Mouse (Mus musculus): Measurements from ENCODE around the gene Eno1. TPM values are rescaled to one million over a fixed set of nuclear protein-coding genes. Genes with fewer than 3 reads are reported as not detected.

Eno1 gene
- total and polyA plus RNA-seq, 3 experiments, result 254 to 5,492 (median 737) TPM

GRCm38 (mm10) chr4:150217935-150218334 lies 18.6 kb upstream of the Eno1 start (continued):
- peak; percentile 41 to 71 (median 50); a peak in 5 of 6 replicates for TF ChIP-seq CTCF (IDR thresholded peaks at IDR 0.05 in 2 of 3, conservative IDR thresholded peaks at IDR 0.05 in 1 of 3; ENCODE audit: control insufficient read depth in 1 of 3, insufficient read depth in 1 of 3, low read depth in 2 of 3, low read length in 3 of 3, poor library complexity in 1 of 3, severe bottlenecking in 1 of 3)
- TF ChIP-seq EP300 (IDR thresholded peaks at IDR 0.05; ENCODE audit: low read depth in 1 of 2, low read length in 2 of 2), result no peak
- no peak for TF ChIP-seq MEF2A (IDR thresholded peaks at IDR 0.05; ENCODE audit: extremely low read depth, insufficient replicate concordance, low read depth, low read length, poor library complexity, severe bottlenecking)
- TF ChIP-seq RAD21 (IDR thresholded peaks at IDR 0.05; ENCODE audit: low read depth, low read length), result peak; percentile 61
- TF ChIP-seq JUND (IDR thresholded peaks at IDR 0.05; ENCODE audit: low read depth, low read length), result no peak
- no peak for TF ChIP-seq TBP (IDR thresholded peaks at IDR 0.05; ENCODE audit: low read depth, low read length)
- no peak for TF ChIP-seq TCF12 (IDR thresholded peaks at IDR 0.05; ENCODE audit: low read depth, low read length)
- TF ChIP-seq SIN3A (IDR thresholded peaks at IDR 0.05; ENCODE audit: low read length), result peak; percentile 26; the same call in 1 of the 2 replicates

- Histone ChIP-seq H3K9ac (ENCODE audit: control insufficient read depth, low read depth, low read length, poor library complexity, severe bottlenecking) (peak overlapping the region; percentile 33; the same call in 1 of the 2 replicates), H3K9me3 (replicated peaks; ENCODE audit: insufficient read depth, low read length) (no peaks in the 10 kb centered on the region), H3K36me3 (ENCODE audit: control insufficient read depth in 1 of 2, insufficient read depth in 2 of 2, low read length in 2 of 2) (no peaks in the 10 kb centered on the region; a peak in 1 of 4 replicates), H3K4me1 (ENCODE audit: control insufficient read depth in 1 of 2, insufficient read depth in 2 of 2, low read length in 2 of 2) (peaks cover 0 to 8% of the 10 kb centered on the region in 2 experiments; a peak in 2 of 4 replicates), H3K27me3 (ENCODE audit: control insufficient read depth in 1 of 2, insufficient read depth in 2 of 2, low read length in 2 of 2) (no peaks in the 10 kb centered on the region), H3K79me2 (ENCODE audit: control insufficient read depth, insufficient read depth, low read length, poor library complexity) (no peaks in the 10 kb centered on the region), H3K27ac (ENCODE audit: control insufficient read depth, low read depth, low read length) (no peak overlapping the region), H3K4me3 (ENCODE audit: control insufficient read depth in 1 of 2, insufficient read depth in 1 of 2, low read depth in 2 of 2, low read length in 2 of 2) (peak overlapping the region; percentile 14 to 26)
- TF ChIP-seq GABPA (IDR thresholded peaks at IDR 0.05; ENCODE audit: low read depth, low read length) (no peak), CTCF (IDR thresholded peaks at IDR 0.05 in 2 of 3, conservative IDR thresholded peaks at IDR 0.05 in 1 of 3; ENCODE audit: control insufficient read depth in 1 of 3, insufficient read depth in 1 of 3, low read depth in 2 of 3, low read length in 3 of 3, poor library complexity in 1 of 3, severe bottlenecking in 1 of 3) (peak; percentile 62 to 81 (median 81)), RAD21 (IDR thresholded peaks at IDR 0.05; ENCODE audit: low read depth, low read length) (peak; percentile 80), SIN3A (IDR thresholded peaks at IDR 0.05; ENCODE audit: low read length) (peak; percentile 29; the same call in 1 of the 2 replicates), SMC3 (IDR thresholded peaks at IDR 0.05; ENCODE audit: low read depth, low read length) (peak; percentile 71), ZC3H11A (IDR thresholded peaks at IDR 0.05; ENCODE audit: low read depth, low read length) (peak; percentile 66), ETS1 (IDR thresholded peaks at IDR 0.05; ENCODE audit: low read depth, low read length) (no peak)
- peak; percentile 77 for DNase-seq (ENCODE audit: low read depth, low spot score)
Measured at GRCm38 (mm10) chr4:150219501-150220292, 16.8 kb upstream of the Eno1 start.

- TF ChIP-seq JUND (IDR thresholded peaks at IDR 0.05; ENCODE audit: low read depth, low read length), result no peak
- TF ChIP-seq MAX (IDR thresholded peaks at IDR 0.05; ENCODE audit: low read length), result peak; percentile 69; the same call in 1 of the 2 replicates
- TF ChIP-seq ZMIZ1 (IDR thresholded peaks at IDR 0.05; ENCODE audit: low read depth, low read length), result no peak
- peak; percentile 64; the same call in 1 of the 2 replicates for TF ChIP-seq MYC (IDR thresholded peaks at IDR 0.05; ENCODE audit: low read depth, low read length)
- no peak for TF ChIP-seq ZC3H11A (IDR thresholded peaks at IDR 0.05; ENCODE audit: low read depth, low read length)
- peak; percentile 55 for TF ChIP-seq NELFE (IDR thresholded peaks at IDR 0.05; ENCODE audit: low read depth, low read length)
- no peak for TF ChIP-seq RAD21 (IDR thresholded peaks at IDR 0.05; ENCODE audit: low read depth, low read length)
- no peak for TF ChIP-seq EP300 (IDR thresholded peaks at IDR 0.05; ENCODE audit: low read depth in 1 of 2, low read length in 2 of 2)
- TF ChIP-seq SIN3A (IDR thresholded peaks at IDR 0.05; ENCODE audit: low read length), result 0 out of 2 replicates have a peak, but pooled peaks have one; percentile 27
- 0 out of 2 replicates have a peak, but pooled peaks have one; percentile 43 for TF ChIP-seq POLR2AphosphoS2 (IDR thresholded peaks at IDR 0.05; ENCODE audit: low read length)
- TF ChIP-seq UBTF (IDR thresholded peaks at IDR 0.05; ENCODE audit: borderline replicate concordance, insufficient read depth, low read depth, low read length), result no peak
- no peak for TF ChIP-seq CHD2 (IDR thresholded peaks at IDR 0.05; ENCODE audit: low read length)
- TF ChIP-seq CTCF (IDR thresholded peaks at IDR 0.05 in 2 of 3, conservative IDR thresholded peaks at IDR 0.05 in 1 of 3; ENCODE audit: control insufficient read depth in 1 of 3, insufficient read depth in 1 of 3, low read depth in 2 of 3, low read length in 3 of 3, poor library complexity in 1 of 3, severe bottlenecking in 1 of 3), result no peak
- peak; percentile 78 for TF ChIP-seq MXI1 (IDR thresholded peaks at IDR 0.05; ENCODE audit: low read depth, low read length)
- no peak for TF ChIP-seq MEF2A (IDR thresholded peaks at IDR 0.05; ENCODE audit: extremely low read depth, insufficient replicate concordance, low read depth, low read length, poor library complexity, severe bottlenecking)
- TF ChIP-seq TAL1 (IDR thresholded peaks at IDR 0.05; ENCODE audit: low read length), result no peak
- TF ChIP-seq POLR2A (IDR thresholded peaks at IDR 0.05; ENCODE audit: control insufficient read depth in 1 of 2, insufficient read depth in 1 of 2, low read depth in 1 of 2, low read length in 2 of 2, poor library complexity in 1 of 2), result peak in 1 of 2 experiments; percentile 60; a peak in 2 of 4 replicates
- no peak for TF ChIP-seq POLR2AphosphoS5 (IDR thresholded peaks at IDR 0.05; ENCODE audit: borderline replicate concordance, low read depth, low read length)
- Histone ChIP-seq H3K4me1 (ENCODE audit: control insufficient read depth in 1 of 2, insufficient read depth in 2 of 2, low read length in 2 of 2) (peaks cover 0 to 8% of the 10 kb centered on the region in 2 experiments; a peak in 2 of 4 replicates), H3K9ac (ENCODE audit: control insufficient read depth, low read depth, low read length, poor library complexity, severe bottlenecking) (peak overlapping the region; percentile 61), H3K9me3 (replicated peaks; ENCODE audit: insufficient read depth, low read length) (no peaks in the 10 kb centered on the region), H3K27me3 (ENCODE audit: control insufficient read depth in 1 of 2, insufficient read depth in 2 of 2, low read length in 2 of 2) (no peaks in the 10 kb centered on the region), H3K79me2 (ENCODE audit: control insufficient read depth, insufficient read depth, low read length, poor library complexity) (no peaks in the 10 kb centered on the region), H3K27ac (ENCODE audit: control insufficient read depth, low read depth, low read length) (no peak overlapping the region), H3K36me3 (ENCODE audit: control insufficient read depth in 1 of 2, insufficient read depth in 2 of 2, low read length in 2 of 2) (no peaks in the 10 kb centered on the region; a peak in 1 of 4 replicates), H3K4me3 (ENCODE audit: control insufficient read depth in 1 of 2, insufficient read depth in 1 of 2, low read depth in 2 of 2, low read length in 2 of 2) (peak overlapping the region; percentile 50 to 56)
- peak; percentile 78 for DNase-seq (ENCODE audit: low read depth, low spot score)
Measured at GRCm38 (mm10) chr4:150220584-150220983, 15.9 kb upstream of the Eno1 start.

Data from MEL (cell line).